Mouse (Mus musculus) heart, embryonic 15.5 days (tissue): Measurements from ENCODE around the gene Lmx1b. TPM values are rescaled to one million over a fixed set of nuclear protein-coding genes. Genes with fewer than 3 reads are reported as not detected.

Experiments
- ATAC-seq: fragments of 200-750 bp; cut with Nextera tagmentation; replicated peaks from 2 replicates; pipeline ENCODE4 v1.8.0; 2017; ENCODE audit warnings: low read depth, moderate TSS enrichment; ENCODE audit not compliant: insufficient number of reproducible peaks, insufficient read depth, low FRiP score
- H3K27ac ChIP-seq: fragments of 300-500 bp; sonication (generic); 2 replicates; pipeline ENCODE4 v1.5.1; 2015; ENCODE audit warnings: mild to moderate bottlenecking, inconsistent platforms
- H3K27me3 ChIP-seq: fragments of 300-500 bp; sonication (generic); 2 replicates; pipeline ENCODE4 v1.6.1; 2015; ENCODE audit warnings: inconsistent platforms
- H3K36me3 ChIP-seq: fragments of 300-500 bp; sonication (generic); 2 replicates; pipeline ENCODE4 v1.6.1; 2015; ENCODE audit warnings: mild to moderate bottlenecking, inconsistent platforms
- H3K4me1 ChIP-seq: fragments of 300-500 bp; sonication (generic); replicated peaks from 2 replicates; pipeline ENCODE4 v1.6.1; 2015; ENCODE audit warnings: inconsistent platforms
- H3K4me2 ChIP-seq: fragments of 300-500 bp; sonication (generic); 2 replicates; pipeline ENCODE4 v1.6.1; 2015; ENCODE audit warnings: inconsistent platforms, mild to moderate bottlenecking, moderate library complexity
- H3K4me3 ChIP-seq: fragments of 300-500 bp; sonication (generic); 2 replicates; pipeline ENCODE4 v1.5.1; 2015; ENCODE audit warnings: mild to moderate bottlenecking, inconsistent platforms
- H3K9ac ChIP-seq: fragments of 300-500 bp; sonication (generic); 2 replicates; pipeline ENCODE4 v1.6.1; 2015; ENCODE audit warnings: mild to moderate bottlenecking, inconsistent platforms
- H3K9me3 ChIP-seq: fragments of 300-500 bp; sonication (generic); replicated peaks from 2 replicates; pipeline ENCODE4 v1.6.1; 2016; ENCODE audit warnings: inconsistent platforms
- WGBS: fragments of 180-500 bp; shearing (Covaris S2); methylation state at CpG from one replicate; pipeline ENCODE4 v1.1.7; 2015; ENCODE audit warnings: mixed read lengths; 5-methylcytosine and 5-hydroxymethylcytosine counted together
- polyA plus RNA-seq: library from polyadenylated mRNA; unstranded; fragments of >200 nt; fragmentation: Nextera tagmentation; extraction: Ambion mirVana; gene quantifications from 2 replicates; pipeline ENCODE4 v1.2.1, GENCODE M21; 2015

Lmx1b gene
- polyA plus RNA-seq, 1 experiment from 2014 or later, result not detected

DNA sequence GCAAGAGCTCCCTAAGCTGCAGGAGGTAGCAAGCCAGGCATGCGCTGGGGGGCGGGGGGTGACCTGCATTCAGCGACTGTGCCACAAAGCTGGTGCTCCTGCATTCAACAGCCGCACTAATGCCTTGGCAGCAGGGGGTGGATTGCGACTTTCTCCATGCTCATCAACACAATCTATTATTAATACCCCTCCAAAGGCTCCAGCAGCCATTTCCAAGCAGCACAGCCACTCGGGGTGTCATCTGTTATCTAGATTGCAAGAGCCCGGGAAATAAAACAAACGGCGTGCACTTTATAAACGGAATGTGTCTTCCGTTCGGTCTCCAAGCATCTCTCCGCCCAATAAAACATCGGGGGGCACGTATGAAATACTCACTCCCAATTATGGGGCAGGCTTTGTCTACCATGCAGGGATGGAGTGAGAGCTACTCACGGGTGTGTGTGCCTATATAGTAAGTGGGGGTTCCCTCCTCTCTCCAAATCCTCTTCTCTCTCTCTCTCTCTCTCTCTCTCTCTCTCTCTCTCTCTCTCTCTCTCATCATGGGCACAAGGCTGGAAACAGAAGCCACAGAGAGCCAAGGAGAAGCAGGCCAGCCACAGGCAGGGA, 69.0 kb downstream of the Lmx1b start:
- no peaks in the 10 kb centered on the region for H3K9me3 ChIP-seq
- ATAC-seq, result no peak

DNA sequence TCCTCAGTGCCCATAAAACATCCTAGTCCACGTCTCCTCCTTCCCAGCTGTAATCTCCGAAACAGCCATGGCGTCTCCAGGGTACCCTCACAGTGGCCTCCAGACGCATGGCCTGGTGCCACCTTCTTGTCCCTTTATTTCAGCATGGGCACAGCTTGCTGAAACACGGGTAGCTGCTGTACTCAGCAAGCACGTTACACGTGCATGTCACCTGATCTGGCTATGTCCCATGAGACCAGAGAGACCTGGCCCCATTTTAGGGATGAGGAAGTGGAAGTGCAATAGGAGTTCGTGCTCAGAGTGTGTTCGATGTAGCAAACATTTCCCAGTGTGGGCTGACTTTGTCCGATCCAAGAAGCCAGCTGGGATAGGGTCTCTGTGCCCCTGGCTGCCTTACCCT, 70.6 kb downstream of the Lmx1b start:
- no peak overlapping the region for H3K27ac ChIP-seq
- peaks cover 79% of the 10 kb centered on the region for H3K27me3 ChIP-seq
- 63% methylated on average over 10 of the region's 10 CpGs for WGBS
- no peak overlapping the region for H3K4me3 ChIP-seq
- no peaks in the 10 kb centered on the region for H3K9me3 ChIP-seq
- no peak for ATAC-seq
- no peak overlapping the region for H3K4me2 ChIP-seq
- H3K36me3 ChIP-seq, result no peaks in the 10 kb centered on the region
- H3K9ac ChIP-seq, result no peak overlapping the region
- H3K4me1 ChIP-seq, result peaks cover 8% of the 10 kb centered on the region

More for the DNA sequence above, 69.0 kb downstream of the Lmx1b start:
- WGBS, result 44% methylated on average over 16 of the region's 16 CpGs
- H3K4me1 ChIP-seq, result peaks cover under 1% of the 10 kb centered on the region; the same call in 1 of the 2 replicates
- H3K27ac ChIP-seq, result no peak overlapping the region
- H3K36me3 ChIP-seq, result no peaks in the 10 kb centered on the region
- H3K4me3 ChIP-seq, result no peak overlapping the region
- no peak overlapping the region for H3K9ac ChIP-seq
- H3K4me2 ChIP-seq, result no peak overlapping the region
- peaks cover 89% of the 10 kb centered on the region for H3K27me3 ChIP-seq

GRCm38 (mm10) chr2:33569240-33569639, 71.1 kb downstream of the Lmx1b start:
- whole genome bisulfite sequencing, result 12% methylated on average over 9 of the region's 9 CpGs

GRCm38 (mm10) chr2:33565886-33566285, 74.4 kb downstream of the Lmx1b start:
- Histone ChIP-seq H3K4me3 (no peak overlapping the region), H3K4me2 (no peak overlapping the region), H3K36me3 (no peaks in the 10 kb centered on the region), H3K9ac (no peak overlapping the region), H3K9me3 (no peaks in the 10 kb centered on the region), H3K27ac (no peak overlapping the region), H3K4me1 (peaks cover 8% of the 10 kb centered on the region), H3K27me3 (peaks cover 71% of the 10 kb centered on the region)
- 0 out of 2 replicates have a peak, but pooled peaks have one; percentile 36 for ATAC-seq
- WGBS, result 45% methylated on average over 4 of the region's 4 CpGs

More at GRCm38 (mm10) chr2:33569240-33569639, 71.1 kb downstream of the Lmx1b start:
- H3K9me3 ChIP-seq, result no peaks in the 10 kb centered on the region
- peaks cover 80% of the 10 kb centered on the region for H3K27me3 ChIP-seq
- peak overlapping the region; percentile 47 for H3K4me2 ChIP-seq
- H3K27ac ChIP-seq, result no peak overlapping the region
- no peak for ATAC-seq
- H3K4me1 ChIP-seq, result peaks cover 8% of the 10 kb centered on the region
- peak overlapping the region; percentile 10; the same call in 1 of the 2 replicates for H3K4me3 ChIP-seq
- no peaks in the 10 kb centered on the region for H3K36me3 ChIP-seq
- H3K9ac ChIP-seq, result no peak overlapping the region

DNA sequence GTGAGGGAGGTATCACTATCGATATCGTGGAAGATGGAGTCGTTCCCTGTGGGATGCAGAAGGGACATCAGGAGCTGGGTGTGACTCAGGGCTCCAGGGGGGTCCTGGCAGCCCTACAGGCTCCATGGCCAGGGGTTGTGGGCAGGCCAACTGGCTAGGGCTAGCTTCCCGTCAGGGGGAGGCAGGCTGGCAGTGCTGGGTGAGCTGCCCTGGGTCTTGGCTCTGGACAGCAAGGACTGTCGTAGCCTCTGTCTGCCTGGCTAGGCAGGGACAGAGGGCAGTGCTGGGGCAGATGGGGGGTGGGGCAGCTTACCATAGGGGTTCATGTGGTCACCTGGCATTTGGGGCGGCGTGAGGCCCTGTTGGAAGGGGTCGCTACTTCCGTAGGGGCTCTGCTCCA, 75.6 kb downstream of the Lmx1b start:
- no peaks in the 10 kb centered on the region for H3K36me3 ChIP-seq
- H3K4me2 ChIP-seq, result no peak overlapping the region
- WGBS, result 84% methylated on average over 9 of the region's 9 CpGs
- H3K4me1 ChIP-seq, result peaks cover 8% of the 10 kb centered on the region
- H3K9me3 ChIP-seq, result no peaks in the 10 kb centered on the region
- H3K4me3 ChIP-seq, result no peak overlapping the region
- H3K27me3 ChIP-seq, result peaks cover 71% of the 10 kb centered on the region
- H3K9ac ChIP-seq, result no peak overlapping the region
- ATAC-seq, result no peak
- no peak overlapping the region for H3K27ac ChIP-seq

DNA sequence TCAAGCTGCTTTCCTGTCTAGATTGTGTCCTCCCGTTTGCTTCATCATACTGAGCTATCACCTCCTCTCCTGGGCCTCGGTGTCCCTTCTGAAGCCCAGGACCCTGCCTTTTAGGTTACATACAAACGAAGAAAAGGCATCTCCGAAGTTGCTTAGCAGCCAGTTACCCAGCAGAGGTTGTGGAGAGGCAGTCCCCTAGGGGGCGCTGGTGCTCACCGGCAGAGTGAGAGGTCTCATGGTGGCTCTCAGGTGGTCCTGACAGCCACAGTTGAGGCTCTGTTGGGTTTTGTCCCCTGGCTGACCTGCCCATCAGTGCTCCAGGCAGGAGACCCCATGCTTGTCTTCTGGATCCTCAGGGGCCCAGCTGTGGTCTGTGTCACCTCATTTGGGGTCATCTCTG, 80.6 kb downstream of the Lmx1b start:
- peaks cover 47% of the 10 kb centered on the region for H3K27me3 ChIP-seq
- no peak overlapping the region for H3K27ac ChIP-seq
- H3K9me3 ChIP-seq, result no peaks in the 10 kb centered on the region
- WGBS, result 8% methylated on average over 6 of the region's 6 CpGs
- H3K4me1 ChIP-seq, result peaks cover 7% of the 10 kb centered on the region; the same call in 1 of the 2 replicates
- H3K4me3 ChIP-seq, result no peak overlapping the region
- 0 out of 2 replicates have a peak overlapping the region, but pooled peaks have one; percentile 1 for H3K4me2 ChIP-seq
- no peaks in the 10 kb centered on the region for H3K36me3 ChIP-seq
- ATAC-seq, result no peak
- H3K9ac ChIP-seq, result no peak overlapping the region

- H3K9ac ChIP-seq, result no peak overlapping the region
- H3K36me3 ChIP-seq, result no peaks in the 10 kb centered on the region
- H3K27ac ChIP-seq, result no peak overlapping the region
- ATAC-seq, result no peak
- peaks cover 43% of the 10 kb centered on the region for H3K27me3 ChIP-seq
- 0 out of 2 replicates have a peak overlapping the region, but pooled peaks have one; percentile 1 for H3K4me2 ChIP-seq
- no peaks in the 10 kb centered on the region for H3K9me3 ChIP-seq
- 33% methylated on average over 7 of the region's 7 CpGs for WGBS
- no peak overlapping the region for H3K4me3 ChIP-seq
- H3K4me1 ChIP-seq, result peaks cover 7% of the 10 kb centered on the region; the same call in 1 of the 2 replicates
Observed at GRCm38 (mm10) chr2:33559334-33559733, 81.0 kb downstream of the Lmx1b start.

- Histone ChIP-seq H3K9me3 (no peaks in the 10 kb centered on the region), H3K27me3 (peaks cover 32% of the 10 kb centered on the region), H3K27ac (no peak overlapping the region), H3K36me3 (no peaks in the 10 kb centered on the region), H3K9ac (no peak overlapping the region), H3K4me3 (no peak overlapping the region), H3K4me1 (peaks cover 7% of the 10 kb centered on the region; the same call in 1 of the 2 replicates), H3K4me2 (no peak overlapping the region)
- no peak for ATAC-seq
- WGBS, result 4% methylated on average over 6 of the region's 6 CpGs
Observed at GRCm38 (mm10) chr2:33558233-33558632, 82.1 kb downstream of the Lmx1b start.

DNA sequence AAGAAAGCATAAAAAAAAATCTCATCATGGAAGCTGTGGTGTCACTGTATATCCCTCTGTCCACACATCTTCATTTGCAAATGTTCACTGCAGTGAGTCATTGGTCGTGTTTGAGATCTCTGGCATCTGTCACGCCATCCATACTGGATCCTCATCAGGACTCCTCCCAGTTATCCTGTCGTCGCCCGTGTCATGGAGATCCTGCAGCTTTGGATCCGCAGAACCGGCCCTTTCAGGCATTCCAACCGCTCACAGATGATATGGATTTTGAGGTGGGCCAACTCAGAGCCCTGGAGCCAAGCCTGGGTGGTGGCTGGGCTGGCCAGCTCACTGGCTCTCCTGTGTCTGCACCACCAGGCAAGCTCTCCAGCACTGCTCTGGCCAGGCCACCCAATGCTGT, 84.7 kb downstream of the Lmx1b start:
- H3K36me3 ChIP-seq, result no peaks in the 10 kb centered on the region
- no peak overlapping the region for H3K27ac ChIP-seq
- no peak for ATAC-seq
- no peak overlapping the region for H3K4me3 ChIP-seq
- no peak overlapping the region for H3K9ac ChIP-seq
- no peaks in the 10 kb centered on the region for H3K9me3 ChIP-seq
- peaks cover 24% of the 10 kb centered on the region for H3K27me3 ChIP-seq
- WGBS, result 57% methylated on average over 8 of the region's 8 CpGs
- no peak overlapping the region for H3K4me2 ChIP-seq
- H3K4me1 ChIP-seq, result peaks cover 7% of the 10 kb centered on the region; the same call in 1 of the 2 replicates

DNA sequence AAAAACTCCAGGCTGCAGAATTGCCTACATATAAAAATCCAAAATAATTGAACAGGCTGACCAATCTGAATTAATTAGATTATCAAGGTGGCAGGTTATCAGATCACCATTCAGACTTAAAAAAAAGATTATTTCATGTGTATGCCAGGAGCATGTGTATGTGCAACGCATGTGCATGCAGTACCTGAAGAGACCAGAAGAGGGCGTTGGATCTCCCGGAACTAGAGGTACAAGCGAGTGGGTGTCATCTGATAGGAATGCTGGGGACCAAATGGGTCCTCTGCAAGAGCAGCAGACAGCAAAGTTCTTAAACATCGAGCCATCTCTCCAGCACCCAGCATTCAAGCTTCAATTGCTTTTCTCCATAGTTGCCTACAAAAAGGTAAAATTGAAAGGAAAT, 87.6 kb downstream of the Lmx1b start:
- WGBS, result 45% methylated on average over 5 of the region's 5 CpGs
- H3K9ac ChIP-seq, result no peak overlapping the region
- no peaks in the 10 kb centered on the region for H3K36me3 ChIP-seq
- no peak overlapping the region for H3K4me3 ChIP-seq
- no peaks in the 10 kb centered on the region for H3K9me3 ChIP-seq
- ATAC-seq, result no peak
- H3K27ac ChIP-seq, result no peak overlapping the region
- no peaks in the 10 kb centered on the region for H3K4me1 ChIP-seq
- H3K4me2 ChIP-seq, result no peak overlapping the region
- 0 out of 2 replicates have a peak, but pooled peaks cover 3% of the 10 kb centered on the region for H3K27me3 ChIP-seq

DNA sequence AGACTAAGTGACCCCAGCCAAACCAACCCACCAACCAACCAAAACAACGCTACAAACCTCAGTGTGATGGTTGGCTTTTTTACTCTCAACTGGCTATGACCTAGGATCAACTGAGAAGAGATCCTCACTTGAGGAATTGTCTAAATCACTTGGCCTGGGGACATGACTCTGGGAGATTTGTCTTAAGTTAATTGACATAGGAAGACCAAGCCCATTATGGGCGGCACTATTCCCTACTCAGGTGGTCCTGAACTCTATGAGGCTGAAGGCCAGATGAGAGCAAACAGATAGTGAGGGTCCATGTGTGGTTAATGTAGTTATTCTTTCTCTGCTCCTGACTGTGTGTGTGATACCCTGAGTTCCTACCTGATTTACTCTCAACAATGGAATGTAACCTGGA, 92.7 kb downstream of the Lmx1b start:
- peaks cover 18% of the 10 kb centered on the region for H3K4me1 ChIP-seq
- no peak for ATAC-seq
- peaks cover 42% of the 10 kb centered on the region for H3K27me3 ChIP-seq
- WGBS, result 98% methylated on average over 2 of the region's 2 CpGs
- H3K9me3 ChIP-seq, result no peaks in the 10 kb centered on the region
- H3K27ac ChIP-seq, result no peak overlapping the region
- no peak overlapping the region for H3K9ac ChIP-seq
- H3K4me2 ChIP-seq, result no peak overlapping the region
- no peak overlapping the region for H3K4me3 ChIP-seq
- no peaks in the 10 kb centered on the region for H3K36me3 ChIP-seq

GRCm38 (mm10) chr2:33546879-33547278, 93.4 kb downstream of the Lmx1b start:
- peaks cover 47% of the 10 kb centered on the region for H3K27me3 ChIP-seq
- WGBS, result 27% methylated on average over 6 of the region's 6 CpGs
- H3K4me1 ChIP-seq, result peaks cover 18% of the 10 kb centered on the region
- H3K27ac ChIP-seq, result no peak overlapping the region
- no peak overlapping the region for H3K9ac ChIP-seq
- no peaks in the 10 kb centered on the region for H3K36me3 ChIP-seq
- H3K4me3 ChIP-seq, result no peak overlapping the region
- no peak for ATAC-seq
- no peaks in the 10 kb centered on the region for H3K9me3 ChIP-seq
- no peak overlapping the region for H3K4me2 ChIP-seq
